Mouse (Mus musculus) liver, embryonic 15.5 days (tissue): ENCODE data around the gene Itsn1. TPM values are rescaled to one million over a fixed set of nuclear protein-coding genes. Genes with fewer than 3 reads are reported as not detected.

Experiments used
- ATAC-seq: fragments of 200-750 bp; cut with Nextera tagmentation; 2 replicates; pipeline ENCODE4 v1.8.0; 2017; ENCODE audit warnings: moderate number of reproducible peaks, mild to moderate bottlenecking, moderate library complexity; ENCODE audit not compliant: insufficient read depth
- H3K27ac ChIP-seq: fragments of 300-500 bp; sonication (generic); replicated peaks from 2 replicates; pipeline ENCODE4 v1.5.1; 2015; ENCODE audit warnings: mild to moderate bottlenecking, inconsistent platforms
- H3K27me3 ChIP-seq: fragments of 300-500 bp; sonication (generic); 2 replicates; pipeline ENCODE4 v1.6.1; 2015; ENCODE audit warnings: mild to moderate bottlenecking, inconsistent platforms
- H3K36me3 ChIP-seq: fragments of 300-500 bp; sonication (generic); replicated peaks from 2 replicates; pipeline ENCODE4 v1.6.1; 2015; ENCODE audit warnings: moderate library complexity, mild to moderate bottlenecking, inconsistent platforms
- H3K4me1 ChIP-seq: fragments of 300-500 bp; sonication (generic); replicated peaks from 2 replicates; pipeline ENCODE4 v1.6.1; 2015; ENCODE audit warnings: inconsistent platforms
- H3K4me2 ChIP-seq: fragments of 300-500 bp; sonication (generic); 2 replicates; pipeline ENCODE4 v1.6.1; 2015; ENCODE audit warnings: moderate library complexity, mild to moderate bottlenecking, inconsistent platforms
- H3K4me3 ChIP-seq: fragments of 300-500 bp; sonication (generic); replicated peaks from 2 replicates; pipeline ENCODE4 v1.5.1; 2015; ENCODE audit warnings: mild to moderate bottlenecking, inconsistent platforms
- H3K9ac ChIP-seq: fragments of 300-500 bp; sonication (generic); 2 replicates; pipeline ENCODE4 v1.6.1; 2015; ENCODE audit warnings: moderate library complexity, mild to moderate bottlenecking, inconsistent platforms
- H3K9me3 ChIP-seq: fragments of 300-500 bp; sonication (generic); replicated peaks from 2 replicates; pipeline ENCODE4 v1.6.1; 2016; ENCODE audit warnings: inconsistent platforms
- WGBS: fragments of 180-500 bp; shearing (Covaris S2); methylation state at CpG from one replicate; pipeline ENCODE4 v1.1.7; 2015; ENCODE audit warnings: mixed read lengths; ENCODE audit not compliant: insufficient replicate concordance; 5-methylcytosine and 5-hydroxymethylcytosine counted together
- polyA plus RNA-seq: library from polyadenylated mRNA; unstranded; fragments of >200 nt; fragmentation: Nextera tagmentation; extraction: Ambion mirVana; gene quantifications from 2 replicates; pipeline ENCODE4 v1.2.1, GENCODE M21; 2015

The Itsn1 gene
- polyA plus RNA-seq, 1 experiment from 2014 or later, result 50.4 TPM

- 77% methylated on average over 5 of the region's 5 CpGs for WGBS
- H3K9ac ChIP-seq, result no peak overlapping the region
- no peak for ATAC-seq
Observed at GRCm38 (mm10) chr16:91770662-91771061, 41.6 kb downstream of the Itsn1 start.

GRCm38 (mm10) chr16:91771334-91771733 is 42.3 kb downstream of the Itsn1 start:
- Histone ChIP-seq H3K4me3 (no peak overlapping the region), H3K27me3 (peaks cover 8% of the 10 kb centered on the region; the same call in 1 of the 2 replicates), H3K9ac (no peak overlapping the region), H3K4me2 (no peak overlapping the region), H3K27ac (no peak overlapping the region), H3K36me3 (no peaks in the 10 kb centered on the region), H3K4me1 (peaks cover 27% of the 10 kb centered on the region), H3K9me3 (no peaks in the 10 kb centered on the region)
- ATAC-seq, result no peak; the same call in 1 of the 2 replicates
- WGBS, result 58% methylated on average over 6 of the region's 6 CpGs

More at GRCm38 (mm10) chr16:91770662-91771061, 41.6 kb downstream of the Itsn1 start:
- Histone ChIP-seq H3K4me1 (peaks cover 29% of the 10 kb centered on the region), H3K27me3 (peaks cover 9% of the 10 kb centered on the region; the same call in 1 of the 2 replicates), H3K27ac (no peak overlapping the region), H3K4me2 (no peak overlapping the region), H3K4me3 (no peak overlapping the region), H3K9me3 (no peaks in the 10 kb centered on the region), H3K36me3 (no peaks in the 10 kb centered on the region)

- 78% methylated on average over 7 of the region's 7 CpGs for WGBS
- Histone ChIP-seq H3K27ac (no peak overlapping the region), H3K9me3 (no peaks in the 10 kb centered on the region), H3K27me3 (peaks cover 7% of the 10 kb centered on the region; the same call in 1 of the 2 replicates), H3K4me1 (peaks cover 23% of the 10 kb centered on the region), H3K4me2 (no peak overlapping the region), H3K4me3 (no peak overlapping the region), H3K36me3 (no peaks in the 10 kb centered on the region), H3K9ac (no peak overlapping the region)
- no peak for ATAC-seq
Observed at GRCm38 (mm10) chr16:91772586-91772985, 43.5 kb downstream of the Itsn1 start.

- peaks cover 18% of the 10 kb centered on the region for H3K27me3 ChIP-seq
- no peak for ATAC-seq
- H3K9ac ChIP-seq, result no peak overlapping the region
- WGBS, result 66% methylated on average over 10 of the region's 10 CpGs
- H3K4me1 ChIP-seq, result 0 out of 2 replicates have a peak, but pooled peaks cover 5% of the 10 kb centered on the region
- no peak overlapping the region for H3K27ac ChIP-seq
- H3K4me3 ChIP-seq, result no peak overlapping the region
- no peaks in the 10 kb centered on the region for H3K36me3 ChIP-seq
- H3K9me3 ChIP-seq, result no peaks in the 10 kb centered on the region
- H3K4me2 ChIP-seq, result no peak overlapping the region
Observed at GRCm38 (mm10) chr16:91779576-91779975, 50.5 kb downstream of the Itsn1 start.

- Histone ChIP-seq H3K4me3 (no peak overlapping the region), H3K4me2 (no peak overlapping the region), H3K9ac (no peak overlapping the region), H3K36me3 (no peaks in the 10 kb centered on the region), H3K4me1 (0 out of 2 replicates have a peak, but pooled peaks cover 5% of the 10 kb centered on the region), H3K27me3 (peaks cover 18% of the 10 kb centered on the region), H3K27ac (no peak overlapping the region), H3K9me3 (no peaks in the 10 kb centered on the region)
- 63% methylated on average over 7 of the region's 7 CpGs for WGBS
- ATAC-seq, result no peak; the same call in 1 of the 2 replicates
Observed at GRCm38 (mm10) chr16:91780151-91780550, 51.1 kb downstream of the Itsn1 start.

- Histone ChIP-seq H3K9me3 (no peaks in the 10 kb centered on the region), H3K36me3 (no peaks in the 10 kb centered on the region), H3K4me2 (no peak overlapping the region), H3K9ac (no peak overlapping the region), H3K27ac (no peak overlapping the region), H3K27me3 (peaks cover 18% of the 10 kb centered on the region), H3K4me3 (no peak overlapping the region), H3K4me1 (peaks cover 5% of the 10 kb centered on the region; the same call in 1 of the 2 replicates)
- 49% methylated on average over 3 of the region's 3 CpGs for WGBS
- no peak for ATAC-seq
Observed at GRCm38 (mm10) chr16:91780826-91781225, 51.7 kb downstream of the Itsn1 start.

GRCm38 (mm10) chr16:91783191-91783590 is 54.1 kb downstream of the Itsn1 start:
- H3K9ac ChIP-seq, result no peak overlapping the region
- H3K27ac ChIP-seq, result no peak overlapping the region
- H3K4me2 ChIP-seq, result no peak overlapping the region
- no peak overlapping the region for H3K4me3 ChIP-seq
- no peaks in the 10 kb centered on the region for H3K9me3 ChIP-seq
- no peak; the same call in 1 of the 2 replicates for ATAC-seq
- WGBS, result 73% methylated on average over 7 of the region's 7 CpGs
- no peaks in the 10 kb centered on the region for H3K36me3 ChIP-seq
- H3K27me3 ChIP-seq, result peaks cover 15% of the 10 kb centered on the region
- peaks cover 5% of the 10 kb centered on the region; the same call in 1 of the 2 replicates for H3K4me1 ChIP-seq

- Histone ChIP-seq H3K9ac (no peak overlapping the region), H3K9me3 (no peaks in the 10 kb centered on the region), H3K4me3 (no peak overlapping the region), H3K36me3 (no peaks in the 10 kb centered on the region), H3K27ac (no peak overlapping the region), H3K4me2 (no peak overlapping the region), H3K4me1 (peaks cover 5% of the 10 kb centered on the region; the same call in 1 of the 2 replicates), H3K27me3 (peaks cover 13% of the 10 kb centered on the region)
- WGBS, result 67% methylated on average over 6 of the region's 6 CpGs
- no peak for ATAC-seq
Observed at GRCm38 (mm10) chr16:91784298-91784697, 55.2 kb downstream of the Itsn1 start.

- Histone ChIP-seq H3K36me3 (no peaks in the 10 kb centered on the region), H3K9me3 (no peaks in the 10 kb centered on the region), H3K4me2 (no peak overlapping the region), H3K4me3 (no peak overlapping the region), H3K4me1 (peaks cover 19% of the 10 kb centered on the region), H3K9ac (no peak overlapping the region), H3K27ac (no peak overlapping the region), H3K27me3 (peaks cover 9% of the 10 kb centered on the region; the same call in 1 of the 2 replicates)
- WGBS, result 56% methylated on average over 10 of the region's 10 CpGs
- no peak for ATAC-seq
Observed at GRCm38 (mm10) chr16:91786425-91786824, 57.3 kb downstream of the Itsn1 start.

GRCm38 (mm10) chr16:91789728-91790127 is 60.6 kb downstream of the Itsn1 start:
- ATAC-seq, result peak; percentile 64
- Histone ChIP-seq H3K9me3 (no peaks in the 10 kb centered on the region), H3K36me3 (no peaks in the 10 kb centered on the region), H3K27me3 (peaks cover 31% of the 10 kb centered on the region), H3K9ac (no peak overlapping the region), H3K4me1 (peaks cover 27% of the 10 kb centered on the region), H3K4me2 (no peak overlapping the region; the same call in 1 of the 2 replicates), H3K4me3 (no peak overlapping the region), H3K27ac (no peak overlapping the region; the same call in 1 of the 2 replicates)
- WGBS, result 7% methylated on average over 6 of the region's 6 CpGs

GRCm38 (mm10) chr16:91792477-91793196 is 63.6 kb downstream of the Itsn1 start:
- Histone ChIP-seq H3K4me2 (no peak overlapping the region), H3K4me1 (peaks cover 31% of the 10 kb centered on the region), H3K9ac (no peak overlapping the region), H3K27ac (no peak overlapping the region), H3K9me3 (no peaks in the 10 kb centered on the region), H3K27me3 (peaks cover 48% of the 10 kb centered on the region), H3K4me3 (no peak overlapping the region), H3K36me3 (no peaks in the 10 kb centered on the region)
- WGBS, result 62% methylated on average over 8 of the region's 8 CpGs
- no peak for ATAC-seq
